Mouse (Mus musculus): ENCODE data around the gene Necap2.

DNA sequence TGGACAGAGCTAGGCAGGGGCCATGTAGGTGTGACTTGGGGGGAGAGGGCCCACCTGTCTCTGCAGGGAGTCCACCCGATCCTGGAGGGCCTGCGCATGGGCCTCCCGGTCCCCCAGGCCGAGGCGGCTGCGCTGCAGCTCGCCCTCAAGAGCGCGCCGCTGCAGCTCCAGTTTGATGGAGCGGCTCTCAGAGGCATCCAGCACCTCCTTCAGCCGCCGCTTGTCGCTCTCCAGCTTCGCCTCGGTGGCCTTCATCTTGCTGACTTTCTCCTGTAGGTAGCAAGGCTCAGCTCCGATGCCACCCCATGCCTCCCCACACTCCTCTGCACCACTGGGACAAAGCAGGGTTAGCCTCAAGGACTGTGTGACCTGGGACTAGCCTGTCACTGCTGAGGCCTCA lies 57.9 kb downstream of the Necap2 start:
- TF ChIP-seq POLR2A (IDR thresholded peaks at IDR 0.05; ENCODE audit: control insufficient read depth, low read depth, low read length) = no peak
- no peak for TF ChIP-seq CTCF (IDR thresholded peaks at IDR 0.05; ENCODE audit: control insufficient read depth, insufficient read depth, insufficient replicate concordance, low read depth, low read length)
